Mouse (Mus musculus) CD4-positive, CD25-positive, alpha-beta regulatory T cell, adult 2 months (primary cell): ENCODE measurements at regions not wholly inside any gene's neighbourhood (a gene's known extent, or its start where the extent isn't known, plus 50 kb on each side); places are given as distances from the start of the nearest gene placed in this dataset.
A peak's percentile ranks its signal among the peaks of the same experiment; 100 is the strongest.
"Not testable (repeated sequence)": the region's sequence is repeated elsewhere in the genome, so short reads cannot be mapped to it uniquely, and the experiment has no call there.

ENCODE experiments used
- DNase-seq: peaks from one replicate; pipeline ENCODE4 v3.0.0-alpha.2; 2012; ENCODE audit warnings: low read depth, low spot score

DNA sequence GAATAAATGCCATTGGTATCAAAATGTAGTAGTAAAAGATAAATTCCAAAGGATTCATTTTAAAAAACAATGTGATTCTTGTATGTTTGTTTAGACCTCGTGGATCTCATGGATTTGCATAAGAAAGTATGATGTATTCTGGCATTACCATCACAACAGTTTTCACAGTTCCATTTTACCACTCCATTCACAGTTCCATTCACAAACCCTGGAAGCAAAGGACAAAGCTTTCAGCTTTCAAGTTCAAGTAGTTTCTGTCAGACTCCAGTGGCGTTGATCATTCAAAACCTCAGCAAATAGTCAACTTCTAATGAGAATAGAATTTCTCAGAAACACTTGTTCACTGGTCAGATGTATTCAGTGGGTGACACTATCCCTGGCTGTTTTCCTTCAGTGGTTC is 1157.9 kb upstream of the Cntn5 start:
- no peak for DNase-seq

DNA sequence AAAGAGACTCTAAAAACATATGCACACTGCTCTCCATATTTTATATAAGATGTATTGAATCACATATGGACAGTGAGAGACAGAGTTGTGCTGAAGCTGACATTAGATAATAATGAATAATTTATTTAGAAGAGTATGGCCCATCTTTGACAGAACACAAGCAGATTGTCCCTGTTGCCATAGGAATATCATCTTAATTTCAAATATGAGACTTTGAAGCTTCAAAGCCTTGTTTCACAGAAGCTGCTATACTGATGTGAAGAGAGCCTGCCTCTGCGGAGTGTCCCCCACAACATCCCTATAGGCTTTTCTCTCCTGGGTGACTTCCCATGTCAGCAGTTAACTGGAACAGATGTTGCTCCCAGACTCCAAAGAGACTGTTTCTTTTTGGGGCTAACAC is 1147.9 kb upstream of the Cntn5 start:
- DNase-seq = no peak

DNA sequence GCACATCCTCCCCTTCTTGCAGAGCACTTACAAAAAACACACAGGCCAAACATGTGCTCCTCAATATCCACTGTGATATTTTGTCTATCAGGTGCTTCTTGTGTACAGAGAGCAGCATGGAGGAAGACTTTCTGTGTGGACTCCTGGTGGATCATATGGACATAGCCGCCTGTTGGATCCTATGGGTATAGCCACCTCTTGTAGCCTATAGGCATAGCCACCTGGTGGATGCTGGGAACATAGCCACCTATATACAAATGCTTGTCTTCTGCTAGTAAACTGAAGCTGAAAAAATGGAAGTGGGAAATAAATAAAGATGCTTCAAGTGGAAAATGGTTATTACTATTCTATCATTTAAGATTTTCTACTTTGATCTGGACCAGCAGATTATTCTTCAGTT is 1111.4 kb upstream of the Cntn5 start:
- DNase-seq = no peak

GRCm38 (mm10) chr9:11998580-11998979 is 1094.0 kb upstream of the Cntn5 start:
- DNase-seq = no peak

DNA sequence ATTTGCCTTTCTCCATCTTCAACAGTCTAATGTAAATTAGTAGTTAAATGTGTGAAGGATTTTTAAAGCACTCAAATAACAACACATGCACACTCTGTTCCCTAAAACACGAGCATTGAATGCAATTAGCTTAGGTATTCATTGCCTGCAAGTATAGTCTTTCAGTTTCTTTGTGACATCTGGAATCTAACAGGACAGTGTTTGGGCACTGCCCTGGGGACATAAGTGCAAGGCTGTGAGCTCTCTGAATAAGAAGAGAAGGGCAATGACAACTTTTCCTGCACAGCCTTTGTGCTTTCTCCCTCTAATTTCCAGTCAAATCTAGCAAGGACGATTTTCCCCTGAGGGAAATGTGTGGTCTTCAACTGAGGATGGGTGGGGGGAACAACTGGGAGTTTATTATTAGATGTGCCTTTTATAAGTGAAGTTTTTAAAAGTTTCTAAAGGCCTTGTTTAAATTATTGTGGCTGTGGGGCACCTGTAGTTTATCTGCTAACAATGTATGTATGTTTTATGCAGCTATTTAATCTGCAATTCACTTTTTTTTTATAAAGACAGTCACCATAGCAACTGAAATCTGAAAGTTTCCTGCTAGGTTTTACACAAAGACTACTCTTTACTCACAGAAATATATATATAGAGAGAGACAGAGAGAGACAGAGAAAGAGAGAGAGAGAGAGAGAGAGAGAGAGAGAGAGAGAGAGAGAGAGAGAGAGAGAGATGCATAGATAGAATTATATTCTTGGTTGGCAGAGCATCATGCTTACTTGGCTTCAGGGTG is 1077.7 kb upstream of the Cntn5 start:
- DNase-seq = no peak

DNA sequence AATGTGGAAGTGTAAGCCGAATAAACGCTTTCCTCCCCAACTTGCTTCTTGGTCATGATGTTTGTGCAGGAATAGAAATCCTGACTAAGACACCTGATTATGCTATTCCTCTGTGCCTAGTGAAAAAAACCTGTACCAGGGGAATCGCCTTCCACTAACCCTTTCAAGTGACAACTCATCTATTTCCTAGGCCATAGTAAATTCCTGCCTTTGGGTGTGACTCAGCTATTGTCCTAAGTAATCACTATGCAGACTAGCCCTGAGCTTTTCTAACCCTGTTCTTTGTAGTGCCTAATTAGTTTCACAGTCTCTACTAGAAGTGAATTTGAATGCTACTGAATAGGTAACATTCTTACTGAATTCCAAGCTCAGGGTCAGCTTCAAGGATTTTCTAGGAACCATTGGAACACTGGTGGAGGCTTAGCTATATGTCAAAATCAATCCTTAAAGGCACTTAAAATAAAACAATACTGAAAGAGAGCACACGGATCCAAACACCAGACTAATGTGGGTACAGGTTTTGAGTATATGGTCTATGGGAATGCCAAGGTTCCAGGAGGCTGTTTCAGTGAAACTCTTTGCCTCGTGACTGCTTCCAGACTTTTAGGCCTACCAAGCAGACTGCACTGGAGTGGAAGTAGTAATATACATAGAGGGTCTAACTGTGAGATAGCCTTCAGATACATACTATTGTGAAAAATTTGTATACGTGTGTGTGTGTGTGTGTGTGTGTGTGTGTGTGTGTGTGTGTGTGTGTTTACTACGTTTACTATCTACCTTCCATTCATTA is 1036.3 kb upstream of the Cntn5 start:
- not testable (repeated sequence) for DNase-seq

DNA sequence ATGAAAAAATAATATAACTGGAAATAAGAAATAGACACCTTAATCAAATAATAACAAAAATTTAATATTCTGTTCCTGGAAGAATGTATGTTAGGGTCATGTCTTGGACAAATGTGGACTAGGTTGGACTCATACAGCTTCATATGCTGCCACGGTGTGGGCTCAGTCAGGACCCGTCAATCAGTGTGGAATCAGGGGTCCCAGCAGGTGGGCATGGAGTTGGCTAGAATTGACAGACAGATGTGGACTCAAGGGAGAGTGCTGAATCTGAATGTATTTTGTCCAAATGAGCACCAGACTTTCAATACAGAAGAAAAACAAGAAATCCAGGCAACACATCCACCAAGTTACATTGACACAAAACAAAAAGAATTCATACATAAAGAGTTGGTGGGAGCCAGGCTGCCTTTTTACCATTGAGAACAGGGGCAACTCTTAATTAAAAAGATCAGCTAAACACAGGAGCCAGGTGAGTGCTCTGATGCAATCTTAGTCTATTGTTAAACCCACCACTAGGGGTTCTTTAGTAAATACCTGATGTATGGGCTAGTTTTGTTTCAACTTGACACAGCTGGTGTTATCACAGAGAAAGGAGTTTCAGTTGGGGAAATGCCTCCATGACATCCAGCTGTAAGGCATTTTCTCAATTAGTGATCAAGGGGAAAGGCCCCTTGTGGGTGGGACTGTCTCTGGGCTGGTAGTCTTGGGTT is 1035.4 kb upstream of the Cntn5 start:
- no peak for DNase-seq

GRCm38 (mm10) chr9:11925501-11925900 is 1020.9 kb upstream of the Cntn5 start:
- DNase-seq = no peak

GRCm38 (mm10) chr9:11923591-11924355 is 1019.2 kb upstream of the Cntn5 start:
- DNase-seq = not testable (repeated sequence)

DNA sequence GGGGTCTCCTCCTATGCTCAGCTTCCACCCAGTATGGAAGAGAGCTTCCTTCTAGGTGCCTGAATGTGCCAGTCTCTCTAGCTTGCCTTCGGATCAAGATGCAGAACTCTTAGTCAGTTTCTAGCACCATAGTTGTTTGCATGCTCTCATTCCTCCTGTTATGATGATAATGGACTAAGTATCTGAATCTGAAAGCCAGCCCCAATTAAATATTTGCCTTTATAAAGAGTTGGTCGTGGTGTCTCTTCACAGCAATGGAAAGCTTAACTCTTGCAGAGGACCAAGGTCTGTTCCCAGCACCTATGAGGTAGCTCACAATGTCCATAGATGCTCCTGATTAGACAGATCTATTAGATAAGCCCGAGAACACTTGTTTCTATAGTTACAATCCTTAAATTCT is 1015.7 kb upstream of the Cntn5 start:
- no peak for DNase-seq

DNA sequence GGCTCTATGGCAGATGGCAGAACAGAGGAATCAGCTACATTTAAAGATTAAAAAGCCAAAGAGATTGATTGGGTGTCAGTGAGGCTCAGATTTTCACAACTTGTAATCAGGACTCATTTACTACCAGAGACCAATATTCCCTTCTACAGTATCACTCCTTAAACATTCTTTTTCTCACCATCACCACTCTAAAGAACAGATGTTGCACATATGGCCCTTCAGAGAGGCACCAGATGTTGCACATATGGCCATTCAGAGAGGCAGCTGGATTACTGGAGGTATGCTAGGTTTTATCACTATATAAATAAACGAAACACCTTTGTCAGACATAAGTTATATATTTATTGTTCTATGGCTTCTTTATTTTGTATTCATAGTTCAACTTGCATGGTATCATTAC is 993.7 kb upstream of the Cntn5 start:
- no peak for DNase-seq

DNA sequence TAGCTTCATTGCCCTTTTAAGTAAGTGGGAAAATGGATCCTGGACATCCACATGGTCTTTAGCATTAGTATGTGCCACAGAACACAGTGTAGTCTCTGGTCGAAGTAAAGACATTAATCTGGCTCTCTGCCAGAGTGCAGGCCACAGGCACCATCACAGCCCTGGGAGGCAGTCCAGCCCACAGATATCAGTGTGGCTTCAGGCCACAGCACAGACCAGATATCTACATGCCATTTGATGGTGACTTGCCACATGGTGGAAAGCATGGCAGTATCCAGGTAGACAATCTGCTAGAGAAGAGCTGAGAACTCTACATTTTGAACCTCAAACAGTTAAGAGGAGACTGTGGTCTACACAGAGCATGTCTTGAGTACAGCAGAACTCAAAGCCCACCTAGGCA is 981.2 kb upstream of the Cntn5 start:
- no peak for DNase-seq

- DNase-seq = no peak
Observed at GRCm38 (mm10) chr9:11872059-11872458, 967.5 kb upstream of the Cntn5 start.

- no peak for DNase-seq
Observed at GRCm38 (mm10) chr9:11871489-11871888, 966.9 kb upstream of the Cntn5 start.

GRCm38 (mm10) chr9:11848692-11849091 is 944.1 kb upstream of the Cntn5 start:
- DNase-seq = peak; percentile 12
